Mouse (Mus musculus) thymus, postnatal 0 days (tissue): Measurements from ENCODE around the gene Lrtm1. TPM values are rescaled to one million over a fixed set of nuclear protein-coding genes. Genes with fewer than 3 reads are reported as not detected.

Experiments
- DNase-seq: peaks from one replicate; pipeline ENCODE4 v3.0.0-alpha.2; 2015; ENCODE audit warnings: low spot score
- polyA plus RNA-seq: library from polyadenylated mRNA; unstranded; fragments of >200 nt; fragmentation: Nextera tagmentation; extraction: Ambion mirVana; gene quantifications from 2 replicates; pipeline ENCODE4 v1.2.1, GENCODE M21; 2015

Gene Lrtm1
- polyA plus RNA-seq, result not detected in 2 replicates

GRCm38 (mm10) chr14:29017883-29018282 lies at the start of gene Lrtm1:
Gene Lrtm1, plus strand, starts transcription at chr14:29018208.
- DNase-seq, result no peak

- no peak for DNase-seq
Measured at GRCm38 (mm10) chr14:28969247-28969646, 48.8 kb upstream of the Lrtm1 start.

- DNase-seq, result no peak
Measured at GRCm38 (mm10) chr14:28972620-28973019, 45.4 kb upstream of the Lrtm1 start.

GRCm38 (mm10) chr14:28979230-28979629 lies 38.8 kb upstream of the Lrtm1 start:
- DNase-seq, result no peak

GRCm38 (mm10) chr14:28980482-28980881 lies 37.5 kb upstream of the Lrtm1 start:
- DNase-seq, result no peak

- DNase-seq, result no peak
Measured at GRCm38 (mm10) chr14:28984276-28984675, 33.7 kb upstream of the Lrtm1 start.

- DNase-seq, result no peak
Measured at GRCm38 (mm10) chr14:28988211-28988900, 29.7 kb upstream of the Lrtm1 start.

- no peak for DNase-seq
Measured at GRCm38 (mm10) chr14:28996569-28996968, 21.4 kb upstream of the Lrtm1 start.

- no peak for DNase-seq
Measured at GRCm38 (mm10) chr14:29005228-29005840, 12.7 kb upstream of the Lrtm1 start.

GRCm38 (mm10) chr14:29009644-29010043 lies 8.4 kb upstream of the Lrtm1 start:
- no peak for DNase-seq

- no peak for DNase-seq
Measured at GRCm38 (mm10) chr14:29013161-29013560, 4.8 kb upstream of the Lrtm1 start.

GRCm38 (mm10) chr14:29014680-29015079 lies 3.3 kb upstream of the Lrtm1 start:
- no peak for DNase-seq

- DNase-seq, result no peak
Measured at GRCm38 (mm10) chr14:29015896-29016295, 2.1 kb upstream of the Lrtm1 start.

- no peak for DNase-seq
Measured at GRCm38 (mm10) chr14:29018316-29019000, 450 bp downstream of the Lrtm1 start.

- no peak for DNase-seq
Measured at GRCm38 (mm10) chr14:29021295-29021694, 3.3 kb downstream of the Lrtm1 start.

GRCm38 (mm10) chr14:29023246-29023645 lies 5.2 kb downstream of the Lrtm1 start:
- DNase-seq, result no peak

GRCm38 (mm10) chr14:29025335-29025734 lies 7.3 kb downstream of the Lrtm1 start:
- no peak for DNase-seq

- DNase-seq, result no peak
Measured at GRCm38 (mm10) chr14:29027276-29027675, 9.3 kb downstream of the Lrtm1 start.

- no peak for DNase-seq
Measured at GRCm38 (mm10) chr14:29028391-29029106, 10.5 kb downstream of the Lrtm1 start.

- no peak for DNase-seq
Measured at GRCm38 (mm10) chr14:29029107-29029469, 11.1 kb downstream of the Lrtm1 start.

- no peak for DNase-seq
Measured at GRCm38 (mm10) chr14:29029896-29030420, 11.9 kb downstream of the Lrtm1 start.

- no peak for DNase-seq
Measured at GRCm38 (mm10) chr14:29030519-29030918, 12.5 kb downstream of the Lrtm1 start.
